Mouse (Mus musculus) left cerebral cortex, adult 2 months (tissue): ENCODE results near the gene 1700018B08Rik. TPM values are rescaled to one million over a fixed set of nuclear protein-coding genes. Genes with fewer than 3 reads are reported as not detected.

ENCODE experiments used
- DNase-seq, 2 experiments: peaks; one replicate each; pipeline ENCODE4 v3.0.0; 2021 to 2022; ENCODE audit warnings: low spot score in 2 of 2, mixed read lengths in 1 of 2; ENCODE audit errors: extremely low spot score in 1 of 2
- H3K27ac ChIP-seq: fragments of 200-600 bp; 2 replicates; pipeline ENCODE4 v1.8.1; 2022
- H3K4me3 ChIP-seq: fragments of 200-600 bp; 2 replicates; pipeline ENCODE4 v1.8.1; 2022
- CTCF ChIP-seq: fragments of 200-600 bp; IDR thresholded peaks from 2 replicates; pipeline ENCODE4 v1.8.1; 2022; ENCODE audit warnings: antibody characterized with exemption, mild to moderate bottlenecking, moderate library complexity
- intact Hi-C: fragments of 180-260 bp; cut with DNase I; formaldehyde crosslinking; loops from one replicate; pipeline ENCODE4 v1.15.1; 2025
- long read RNA-seq, 2 experiments: library from polyadenylated mRNA; stranded (forward); transcript quantifications; one replicate each; pipeline ENCODE4 v2.0.0; 2021; ENCODE audit warnings: borderline mapping rate in 2 of 2
- total RNA-seq, 2 experiments: library from RNA; stranded (reverse); gene quantifications; 2 replicates each; pipeline ENCODE4 v1.2.3; 2021

The 1700018B08Rik gene
- total RNA-seq: not detected
- long read RNA-seq, experiment 1: 0 reads
- long read RNA-seq, experiment 2, partial matches to known transcripts: 0 of 1 reads
- long read RNA-seq, experiment 2, other reads (novel, unspliced or antisense): 1 of 1 reads

- no peak for DNase-seq
- Histone ChIP-seq H3K4me3 (no peak within 1 kb of the TSS), H3K27ac (no peak within 1 kb of the TSS)
- no peak for TF ChIP-seq CTCF
- intact Hi-C loops: no loop called here
Observed at GRCm38 (mm10) chr8:121544276-121544785, at the start of gene 1700018B08Rik. TSS of gene 1700018B08Rik (minus strand) at chr8:121544320.

DNA sequence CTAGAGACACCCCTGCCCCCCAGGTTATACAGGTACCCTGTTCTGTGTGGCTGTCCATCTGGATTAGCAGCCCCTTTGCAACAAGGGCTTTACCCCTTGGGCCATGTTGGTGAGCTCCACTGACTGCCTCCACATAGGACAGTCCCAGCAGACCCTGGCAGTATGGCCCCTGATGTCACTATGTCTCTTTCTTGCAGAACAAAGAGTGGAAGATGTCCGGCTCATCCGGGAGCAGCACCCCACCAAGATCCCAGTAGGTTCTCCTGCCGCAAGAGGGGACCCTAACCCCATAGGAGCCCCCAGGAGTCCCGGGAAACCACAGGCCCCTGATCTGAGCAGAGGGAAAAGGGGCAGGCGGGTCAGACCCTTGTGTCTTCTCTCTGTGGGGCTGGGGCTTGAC, 49.2 kb upstream of the 1700018B08Rik start:
- intact Hi-C loops: loop anchor here (10.0 kb wide), 1 partner anchor 312 kb away; the partner anchor contains the start of gene Slc7a5
- Histone ChIP-seq H3K4me3 (no peak overlapping the region), H3K27ac (0 out of 2 replicates have a peak overlapping the region, but pooled peaks have one; percentile 6)
- no peak for TF ChIP-seq CTCF
- no peak for DNase-seq

GRCm38 (mm10) chr8:121591178-121592066, 47.3 kb upstream of the 1700018B08Rik start:
- intact Hi-C loops: loop anchor here (10.0 kb wide), 1 partner anchor 313 kb away; the partner anchor contains the start of gene Slc7a5
- TF ChIP-seq CTCF: peak; percentile 43
- peak overlapping the region; percentile 99 for H3K4me3 ChIP-seq
- no peak for DNase-seq
- H3K27ac ChIP-seq: peak overlapping the region; percentile 92

GRCm38 (mm10) chr8:121590203-121591177, 46.4 kb upstream of the 1700018B08Rik start, which contains the start of gene Map1lc3b:
TSS of gene Map1lc3b (plus strand) at chr8:121590361.
- intact Hi-C loops: loop anchor here (10.0 kb wide), 1 partner anchor 314 kb away; the partner anchor contains the start of gene Slc7a5
- peak; percentile 97 for DNase-seq
- Histone ChIP-seq H3K4me3 (peak within 1 kb of the TSS; percentile 99), H3K27ac (peak within 1 kb of the TSS; percentile 92)
- no peak; the same call in 1 of the 2 replicates for TF ChIP-seq CTCF

DNA sequence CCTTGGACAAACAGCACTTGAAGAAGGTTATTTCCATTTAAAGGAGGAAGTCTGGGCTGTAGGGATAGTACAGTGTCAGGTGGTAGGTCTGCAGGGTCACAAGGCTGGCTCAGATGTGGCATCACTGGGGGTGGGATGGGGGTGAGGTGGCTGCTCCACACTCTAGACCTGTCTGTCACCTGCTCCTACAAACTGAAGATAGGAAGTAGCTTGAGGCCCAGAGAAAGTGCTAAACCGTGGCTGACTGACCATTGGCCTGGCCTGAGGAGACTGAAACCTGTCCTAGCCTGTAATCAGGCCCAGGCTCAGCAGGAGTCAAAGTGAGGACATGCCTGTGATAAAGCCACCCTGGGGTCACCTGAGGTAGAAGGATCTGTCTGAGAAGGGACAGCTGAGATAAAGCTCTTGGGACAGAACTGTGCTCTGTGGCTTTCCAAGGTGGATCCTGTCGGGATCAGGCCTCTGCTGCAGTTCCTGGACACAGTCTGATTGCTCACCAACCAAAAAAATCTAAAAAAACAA, 45.1 kb upstream of the 1700018B08Rik start:
- intact Hi-C loops: no loop called here
- no peak for DNase-seq

GRCm38 (mm10) chr8:121588750-121589149, 44.6 kb upstream of the 1700018B08Rik start:
- intact Hi-C loops: no loop called here
- DNase-seq: no peak

More for the DNA sequence above, 45.1 kb upstream of the 1700018B08Rik start:
- no peak for TF ChIP-seq CTCF
- no peak overlapping the region; the same call in 1 of the 2 replicates for H3K4me3 ChIP-seq
- H3K27ac ChIP-seq: no peak overlapping the region

DNA sequence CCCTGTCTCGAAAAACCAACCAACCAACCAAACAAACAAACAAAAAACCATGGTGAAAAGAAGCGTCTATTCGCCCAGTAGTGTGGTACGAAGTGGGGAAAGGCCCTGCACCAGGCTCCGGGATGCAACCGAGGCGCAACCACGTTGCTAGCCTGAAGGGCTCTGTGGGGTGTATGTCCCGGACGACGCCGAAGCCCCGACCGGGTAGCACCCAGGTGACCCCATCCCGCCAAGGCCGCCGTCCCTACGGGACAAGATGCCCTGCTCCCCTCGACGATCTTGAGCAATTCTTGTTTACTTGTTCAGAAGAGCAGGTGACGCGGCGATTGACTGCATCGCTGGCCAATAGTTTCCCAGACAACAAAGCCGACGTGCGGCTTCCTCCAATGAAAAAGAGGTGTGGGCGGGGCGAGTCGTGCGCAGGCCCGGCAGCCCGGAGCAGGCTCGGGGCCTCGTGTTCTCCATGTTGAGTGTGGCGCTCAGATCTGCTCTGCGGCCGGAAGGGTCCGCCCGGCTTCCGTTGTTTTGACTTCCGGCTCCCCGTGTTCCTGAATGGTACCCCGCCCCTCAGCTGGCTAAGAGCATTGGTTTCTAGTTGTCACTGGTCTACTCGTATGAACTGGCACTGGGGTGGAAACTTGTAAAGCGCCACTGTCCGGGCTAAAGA, 41.2 kb upstream of the 1700018B08Rik start:
- intact Hi-C loops: no loop called here
- Histone ChIP-seq H3K4me3 (peak overlapping the region; percentile 61), H3K27ac (peak overlapping the region; percentile 98)
- TF ChIP-seq CTCF: no peak; the same call in 1 of the 2 replicates
- peak; percentile 99 to 100 for DNase-seq

More at GRCm38 (mm10) chr8:121588750-121589149, 44.6 kb upstream of the 1700018B08Rik start:
- no peak overlapping the region for H3K4me3 ChIP-seq
- no peak for TF ChIP-seq CTCF
- H3K27ac ChIP-seq: no peak overlapping the region

DNA sequence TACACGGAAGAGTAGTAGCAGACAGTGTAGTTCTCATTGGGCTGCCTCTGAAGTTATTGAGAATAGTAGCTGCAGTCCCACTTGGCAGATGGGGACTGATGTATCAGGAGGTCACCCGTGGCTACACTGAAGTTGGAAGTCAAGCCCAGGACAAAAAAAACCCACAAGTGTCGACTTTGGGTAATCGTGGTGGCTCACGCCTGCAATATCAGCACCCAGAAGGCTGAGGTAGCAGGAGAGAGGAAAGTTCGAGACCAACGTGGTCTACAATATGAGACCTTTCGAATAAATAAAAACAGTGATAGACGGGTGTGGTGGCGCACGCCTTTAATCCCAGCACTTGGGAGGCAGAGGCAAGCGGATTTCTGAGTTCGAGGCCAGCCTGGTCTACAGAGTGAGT, 40.6 kb upstream of the 1700018B08Rik start:
- H3K27ac ChIP-seq: peak overlapping the region; percentile 98; the same call in 1 of the 2 replicates
- TF ChIP-seq CTCF: no peak
- intact Hi-C loops: no loop called here
- peak overlapping the region; percentile 61 for H3K4me3 ChIP-seq
- DNase-seq: no peak

- H3K27ac ChIP-seq: no peak overlapping the region
- no peak for DNase-seq
- TF ChIP-seq CTCF: no peak
- intact Hi-C loops: no loop called here
- H3K4me3 ChIP-seq: no peak overlapping the region
Observed at GRCm38 (mm10) chr8:121583653-121584052, 39.5 kb upstream of the 1700018B08Rik start.

- intact Hi-C loops: no loop called here
- Histone ChIP-seq H3K4me3 (no peak overlapping the region), H3K27ac (no peak overlapping the region)
- DNase-seq: no peak
- no peak for TF ChIP-seq CTCF
Observed at GRCm38 (mm10) chr8:121580465-121580864, 36.3 kb upstream of the 1700018B08Rik start.
